Mouse (Mus musculus) kidney, postnatal 14 days (tissue): ENCODE measurements around the gene N4bp2l1.

Experiments used
- DNase-seq: peaks from one replicate; pipeline ENCODE4 v3.0.0; 2022; ENCODE audit warnings: mixed read lengths

N4bp2l1 gene

GRCm38 (mm10) chr5:150598202-150599119 lies 1.5 kb upstream of the N4bp2l1 start:
- peak; percentile 19 for DNase-seq

GRCm38 (mm10) chr5:150595366-150596016 lies 1.5 kb downstream of the N4bp2l1 start:
- no peak for DNase-seq

- no peak for DNase-seq
Measured at GRCm38 (mm10) chr5:150594649-150595339, 2.2 kb downstream of the N4bp2l1 start.

- DNase-seq: peak; percentile 62
Measured at GRCm38 (mm10) chr5:150593756-150594648, 3.0 kb downstream of the N4bp2l1 start.

- DNase-seq: peak; percentile 25
Measured at GRCm38 (mm10) chr5:150592904-150593755, 3.9 kb downstream of the N4bp2l1 start.

GRCm38 (mm10) chr5:150592186-150592903 lies 4.6 kb downstream of the N4bp2l1 start:
- DNase-seq: no peak

GRCm38 (mm10) chr5:150589945-150590344 lies 7.0 kb downstream of the N4bp2l1 start:
- DNase-seq: no peak

GRCm38 (mm10) chr5:150584337-150584729 lies 12.7 kb downstream of the N4bp2l1 start:
- no peak for DNase-seq

GRCm38 (mm10) chr5:150583622-150584336 lies 13.2 kb downstream of the N4bp2l1 start:
- DNase-seq: peak; percentile 5

GRCm38 (mm10) chr5:150583181-150583580 lies 13.8 kb downstream of the N4bp2l1 start:
- no peak for DNase-seq

GRCm38 (mm10) chr5:150581180-150581579 lies 15.8 kb downstream of the N4bp2l1 start:
- no peak for DNase-seq

- DNase-seq: peak; percentile 14
Measured at GRCm38 (mm10) chr5:150578613-150579171, 18.3 kb downstream of the N4bp2l1 start.

GRCm38 (mm10) chr5:150576832-150577231 lies 20.2 kb downstream of the N4bp2l1 start:
- no peak for DNase-seq

GRCm38 (mm10) chr5:150574885-150575284 lies 22.1 kb downstream of the N4bp2l1 start:
- no peak for DNase-seq

- no peak for DNase-seq
Measured at GRCm38 (mm10) chr5:150574403-150574802, 22.6 kb downstream of the N4bp2l1 start.

- DNase-seq: peak; percentile 48
Measured at GRCm38 (mm10) chr5:150570496-150571219, 26.3 kb downstream of the N4bp2l1 start.

GRCm38 (mm10) chr5:150566971-150567370 lies 30.0 kb downstream of the N4bp2l1 start:
- no peak for DNase-seq

GRCm38 (mm10) chr5:150566226-150566625 lies 30.8 kb downstream of the N4bp2l1 start:
- DNase-seq: no peak

GRCm38 (mm10) chr5:150564426-150564825 lies 32.6 kb downstream of the N4bp2l1 start:
- no peak for DNase-seq
